25 mouse cellular contexts compared by ENCODE assay signal in the genomic region with DNA sequence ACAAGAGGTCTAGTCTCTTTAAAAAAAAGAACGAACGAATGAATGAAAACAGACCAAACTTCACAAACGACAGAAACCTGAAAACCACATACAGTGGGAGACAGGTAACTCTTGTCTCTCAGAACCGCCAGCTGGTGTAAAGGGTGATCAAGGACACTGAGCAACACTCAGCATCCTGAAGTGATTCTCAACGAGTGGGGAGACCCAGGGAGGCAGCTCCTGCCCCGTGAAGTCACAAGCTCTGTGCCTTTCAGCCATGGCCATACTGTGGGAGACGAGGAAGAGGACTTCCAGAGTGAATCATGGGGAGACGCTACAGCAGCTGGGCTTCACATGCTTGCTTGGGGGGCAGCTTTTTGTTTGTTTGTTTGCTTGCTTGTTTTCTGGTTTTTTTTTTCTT.
"Had no signal": no experiment of that assay in that cellular context is flagged by ENCODE, and none has a peak within 500 bp of the region (broad histone marks: within the 10 kb centered on the region; RNA-seq: fewer than 3 reads in every experiment).

No protein-coding gene starts in this region.

- H3K9ac ChIP-seq: limb, embryonic 12.5 days; limb, embryonic 13.5 days; limb, embryonic 15.5 days; liver, embryonic 12.5 days; liver, embryonic 13.5 days; liver, embryonic 14.5 days; liver, embryonic 15.5 days; liver, postnatal 0 days; lung, embryonic 14.5 days; lung, embryonic 15.5 days; midbrain, embryonic 12.5 days; midbrain, embryonic 13.5 days; midbrain, embryonic 15.5 days; neural tube, embryonic 12.5 days had no signal

- H3K27ac ChIP-seq: limb, embryonic 10.5 days; limb, embryonic 12.5 days; limb, embryonic 13.5 days; limb, embryonic 15.5 days; liver, embryonic 12.5 days; liver, embryonic 13.5 days; liver, embryonic 14.5 days; liver, embryonic 15.5 days; lung, embryonic 15.5 days; macrophage; midbrain, embryonic 10.5 days; midbrain, embryonic 12.5 days; midbrain, embryonic 13.5 days; midbrain, embryonic 15.5 days; neural tube, embryonic 12.5 days had no signal

- DNase-seq: left cerebral cortex, postnatal 4 days; liver; liver, embryonic 13.5 days; liver, postnatal 0 days; lung, embryonic 14.5 days; midbrain, embryonic 14.5 days had no signal

- H3K4me2 ChIP-seq: limb, embryonic 12.5 days; limb, embryonic 13.5 days; limb, embryonic 15.5 days; liver, embryonic 11.5 days; liver, embryonic 12.5 days; liver, embryonic 13.5 days; liver, embryonic 15.5 days; lung, embryonic 14.5 days; lung, embryonic 15.5 days; midbrain, embryonic 11.5 days; midbrain, embryonic 12.5 days; midbrain, embryonic 13.5 days; midbrain, embryonic 15.5 days; neural tube, embryonic 12.5 days had no signal

- H3K9me3 ChIP-seq: limb, embryonic 10.5 days; limb, embryonic 12.5 days; limb, embryonic 13.5 days; limb, embryonic 15.5 days; liver, embryonic 12.5 days; liver, embryonic 13.5 days; liver, embryonic 15.5 days; lung, embryonic 15.5 days; midbrain, embryonic 10.5 days; midbrain, embryonic 13.5 days; midbrain, embryonic 15.5 days; neural tube, embryonic 12.5 days had no signal

- H3K27me3 ChIP-seq: limb, embryonic 12.5 days; limb, embryonic 13.5 days; limb, embryonic 15.5 days; liver, embryonic 12.5 days; liver, embryonic 13.5 days; liver, embryonic 15.5 days; lung, embryonic 15.5 days; megakaryocyte, embryonic 14.5 days; midbrain, embryonic 12.5 days; midbrain, embryonic 13.5 days; midbrain, embryonic 15.5 days; neural tube, embryonic 12.5 days had no signal

- H3K36me3 ChIP-seq: limb, embryonic 10.5 days; limb, embryonic 12.5 days; limb, embryonic 13.5 days; limb, embryonic 15.5 days; liver, embryonic 12.5 days; liver, embryonic 13.5 days; liver, embryonic 15.5 days; lung, embryonic 15.5 days; midbrain, embryonic 10.5 days; midbrain, embryonic 12.5 days; midbrain, embryonic 13.5 days; midbrain, embryonic 15.5 days; neural tube, embryonic 12.5 days had no signal

- H3K4me3 ChIP-seq: limb, embryonic 10.5 days; limb, embryonic 12.5 days; limb, embryonic 13.5 days; limb, embryonic 15.5 days; liver, embryonic 12.5 days; liver, embryonic 13.5 days; liver, embryonic 15.5 days; lung, embryonic 15.5 days; megakaryocyte, embryonic 14.5 days; midbrain, embryonic 10.5 days; midbrain, embryonic 12.5 days; midbrain, embryonic 13.5 days; midbrain, embryonic 15.5 days; myocyte; neural tube, embryonic 12.5 days had no signal

- H3K4me1 ChIP-seq: limb, embryonic 10.5 days; limb, embryonic 12.5 days; limb, embryonic 13.5 days; limb, embryonic 15.5 days; liver, embryonic 12.5 days; liver, embryonic 13.5 days; liver, embryonic 15.5 days; lung, embryonic 15.5 days; megakaryocyte, embryonic 14.5 days; midbrain, embryonic 10.5 days; midbrain, embryonic 12.5 days; midbrain, embryonic 13.5 days; midbrain, embryonic 15.5 days; neural tube, embryonic 12.5 days had no signal

- ATAC-seq: liver, embryonic 12.5 days; liver, postnatal 0 days; midbrain, embryonic 15.5 days; midbrain, embryonic 16.5 days had no signal
